Mouse (Mus musculus): ENCODE measurements around the gene Prss41.

DNA sequence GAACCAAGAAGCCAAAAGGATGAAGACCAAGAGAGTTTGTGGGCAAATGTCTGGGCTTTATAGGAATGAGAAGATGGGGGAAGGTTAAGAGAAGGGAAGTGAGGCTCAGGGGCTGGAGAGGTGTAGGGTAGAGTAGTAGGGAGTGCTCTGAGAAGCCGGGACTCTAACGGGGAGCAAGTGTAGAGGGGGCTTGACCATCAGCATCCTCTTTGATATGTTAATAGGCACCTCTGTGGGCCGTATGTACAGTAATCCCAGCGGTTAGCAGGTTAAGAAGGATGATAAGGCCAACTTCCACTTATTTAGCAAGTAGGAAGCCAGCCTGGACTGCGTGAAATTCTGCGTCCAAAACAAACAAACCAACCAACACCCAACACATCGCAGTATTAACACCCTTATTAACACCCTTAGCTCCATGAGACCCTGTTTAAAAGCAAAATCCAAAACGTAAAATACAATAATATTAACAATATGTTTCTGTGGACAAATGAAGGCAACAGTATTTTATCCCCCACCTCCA, 54.2 kb downstream of the Prss41 start:
- TF ChIP-seq CTCF (IDR thresholded peaks at IDR 0.05; ENCODE audit: extremely low read depth, insufficient read length, insufficient replicate concordance, low read depth, low read length) = no peak
- TF ChIP-seq POLR2A (IDR thresholded peaks at IDR 0.05; ENCODE audit: low read depth, low read length) = no peak

Data from small intestine, adult 2 months (tissue).